Mouse (Mus musculus) spleen, adult 10 weeks (tissue): ENCODE data around the gene Lgalsl. TPM values are rescaled to one million over a fixed set of nuclear protein-coding genes. Genes with fewer than 3 reads are reported as not detected.

Experiments used
- polyA plus RNA-seq: library from polyadenylated mRNA; stranded (reverse); fragments of 350-450 nt; fragmentation: Illumina TruSeq; extraction: RNeasy Lipid Tissue Mini Kit (QIAGEN cat#74804); gene quantifications from one replicate; pipeline ENCODE4 v1.2.3, GENCODE M21; 2015; ENCODE audit warnings: low replicate concordance; ENCODE audit not compliant: insufficient read depth

Gene Lgalsl
- 20.1 TPM for polyA plus RNA-seq

GRCm38 (mm10) chr11:20830686-20831505 lies at the start of gene Lgalsl:
Gene Lgalsl, minus strand, starts transcription at chr11:20831056.

Other genes starting within 250 kb of the Lgalsl start
- 99.8 TPM for gene Aftph, start 89.5 kb downstream of the Lgalsl start, polyA plus RNA-seq